Mouse (Mus musculus): ENCODE data around the gene Slco2a1. TPM values are rescaled to one million over a fixed set of nuclear protein-coding genes. Genes with fewer than 3 reads are reported as not detected.
A peak's percentile ranks its signal among the peaks of the same experiment; 100 is the strongest.
"Not testable (repeated sequence)": the region's sequence is repeated elsewhere in the genome, so short reads cannot be mapped to it uniquely, and the experiment has no call there.

Gene Slco2a1
- polyA plus RNA-seq, 1 experiment from 2014 or later = 0.54 TPM

- Histone ChIP-seq H3K36me3 (ENCODE audit: poor library complexity, severe bottlenecking) (no peaks in the 10 kb centered on the region), H3K27me3 (no peaks in the 10 kb centered on the region), H3K4me1 (0 out of 2 replicates have a peak, but pooled peaks cover 5% of the 10 kb centered on the region), H3K27ac (no peak overlapping the region), H3K4me3 (no peak overlapping the region), H3K4me2 (no peak overlapping the region), H3K9me3 (replicated peaks) (no peaks in the 10 kb centered on the region), H3K9ac (no peak overlapping the region)
- no peak for ATAC-seq
- 84% methylated on average over 3 of the region's 3 CpGs for WGBS
Observed at GRCm38 (mm10) chr9:103093681-103094080, 105.2 kb downstream of the Slco2a1 start.

GRCm38 (mm10) chr9:103108341-103108798, 119.9 kb downstream of the Slco2a1 start:
- H3K4me3 ChIP-seq = peak overlapping the region; percentile 44
- peaks cover 28% of the 10 kb centered on the region for H3K4me1 ChIP-seq
- not testable (repeated sequence) for H3K36me3 ChIP-seq (ENCODE audit: poor library complexity, severe bottlenecking); H3K9me3 ChIP-seq (replicated peaks); H3K9ac ChIP-seq; H3K27me3 ChIP-seq; H3K27ac ChIP-seq
- peak overlapping the region; percentile 56 for H3K4me2 ChIP-seq
- WGBS = 17% methylated on average over 7 of the region's 14 CpGs
- ATAC-seq = peak; percentile 68

- Histone ChIP-seq H3K4me1 (peaks cover 35% of the 10 kb centered on the region), H3K27me3 (peaks cover 9% of the 10 kb centered on the region), H3K9me3 (replicated peaks) (no peaks in the 10 kb centered on the region), H3K9ac (peak overlapping the region; percentile 60), H3K27ac (no peak overlapping the region), H3K4me2 (peak overlapping the region; percentile 71), H3K4me3 (peak overlapping the region; percentile 44), H3K36me3 (ENCODE audit: poor library complexity, severe bottlenecking) (no peaks in the 10 kb centered on the region)
- ATAC-seq = no peak
- 38% methylated on average over 18 of the region's 18 CpGs for WGBS
Observed at GRCm38 (mm10) chr9:103108943-103109670, 120.6 kb downstream of the Slco2a1 start.

- Histone ChIP-seq H3K4me2 (0 out of 2 replicates have a peak overlapping the region, but pooled peaks have one; percentile 71), H3K4me1 (peaks cover 44% of the 10 kb centered on the region), H3K4me3 (no peak overlapping the region), H3K27ac (no peak overlapping the region), H3K9me3 (replicated peaks) (no peaks in the 10 kb centered on the region), H3K36me3 (ENCODE audit: poor library complexity, severe bottlenecking) (peaks cover 1% of the 10 kb centered on the region; the same call in 1 of the 2 replicates), H3K27me3 (peaks cover 9% of the 10 kb centered on the region), H3K9ac (no peak overlapping the region)
- 80% methylated on average over 2 of the region's 2 CpGs for WGBS
- ATAC-seq = no peak
Observed at GRCm38 (mm10) chr9:103109911-103110310, 121.4 kb downstream of the Slco2a1 start.

GRCm38 (mm10) chr9:103110727-103111501, 122.4 kb downstream of the Slco2a1 start:
- H3K4me2 ChIP-seq = peak overlapping the region; percentile 94
- peaks cover 9% of the 10 kb centered on the region for H3K27me3 ChIP-seq
- no peak for ATAC-seq
- H3K27ac ChIP-seq = peak overlapping the region; percentile 92; the same call in 1 of the 2 replicates
- peaks cover 53% of the 10 kb centered on the region for H3K4me1 ChIP-seq
- 15% methylated on average over 18 of the region's 18 CpGs for WGBS
- peak overlapping the region; percentile 79 for H3K4me3 ChIP-seq
- peaks cover 2% of the 10 kb centered on the region; the same call in 1 of the 2 replicates for H3K36me3 ChIP-seq (ENCODE audit: poor library complexity, severe bottlenecking)
- no peaks in the 10 kb centered on the region for H3K9me3 ChIP-seq (replicated peaks)
- peak overlapping the region; percentile 88 for H3K9ac ChIP-seq

- peak within 1 kb of the TSS; percentile 79 for H3K4me3 ChIP-seq
- no peaks in the 10 kb centered on the region for H3K9me3 ChIP-seq (replicated peaks)
- ATAC-seq = peak; percentile 82
- peaks cover 61% of the 10 kb centered on the region for H3K4me1 ChIP-seq
- peaks cover 10% of the 10 kb centered on the region for H3K36me3 ChIP-seq (ENCODE audit: poor library complexity, severe bottlenecking)
- WGBS = under 1% methylated on average over 69 of the region's 81 CpGs
- H3K4me2 ChIP-seq = peak within 1 kb of the TSS; percentile 94
- H3K9ac ChIP-seq = peak within 1 kb of the TSS; percentile 88
- peaks cover 9% of the 10 kb centered on the region for H3K27me3 ChIP-seq
- peak within 1 kb of the TSS; percentile 92 for H3K27ac ChIP-seq
Observed at GRCm38 (mm10) chr9:103111621-103112470, 123.3 kb downstream of the Slco2a1 start, which contains the start of gene Rab6b. Rab6b (plus strand) TSS chr9:103111787.

GRCm38 (mm10) chr9:103112471-103113271, 124.2 kb downstream of the Slco2a1 start:
- Histone ChIP-seq H3K4me1 (peaks cover 69% of the 10 kb centered on the region), H3K27ac (peak overlapping the region; percentile 92)
- WGBS = under 1% methylated on average over 35 of the region's 35 CpGs

GRCm38 (mm10) chr9:103113351-103113750, 124.8 kb downstream of the Slco2a1 start:
- Histone ChIP-seq H3K36me3 (ENCODE audit: poor library complexity, severe bottlenecking) (peaks cover 16% of the 10 kb centered on the region), H3K4me2 (peak overlapping the region; percentile 94), H3K9ac (peak overlapping the region; percentile 88), H3K4me1 (peaks cover 74% of the 10 kb centered on the region), H3K9me3 (replicated peaks) (no peaks in the 10 kb centered on the region), H3K27ac (no peak overlapping the region), H3K4me3 (peak overlapping the region; percentile 79), H3K27me3 (peaks cover 9% of the 10 kb centered on the region)
- 25% methylated on average over 11 of the region's 11 CpGs for WGBS
- ATAC-seq = no peak

More at GRCm38 (mm10) chr9:103112471-103113271, 124.2 kb downstream of the Slco2a1 start:
- Histone ChIP-seq H3K36me3 (ENCODE audit: poor library complexity, severe bottlenecking) (peaks cover 16% of the 10 kb centered on the region), H3K9me3 (replicated peaks) (no peaks in the 10 kb centered on the region), H3K27me3 (peaks cover 9% of the 10 kb centered on the region), H3K4me3 (peak overlapping the region; percentile 79), H3K4me2 (peak overlapping the region; percentile 94), H3K9ac (peak overlapping the region; percentile 88)
- peak; percentile 54 for ATAC-seq

- peaks cover 16% of the 10 kb centered on the region for H3K36me3 ChIP-seq (ENCODE audit: poor library complexity, severe bottlenecking)
- no peak for ATAC-seq
- H3K27ac ChIP-seq = no peak overlapping the region
- no peak overlapping the region for H3K4me3 ChIP-seq
- H3K4me2 ChIP-seq = 0 out of 2 replicates have a peak overlapping the region, but pooled peaks have one; percentile 94
- no peaks in the 10 kb centered on the region for H3K9me3 ChIP-seq (replicated peaks)
- H3K9ac ChIP-seq = no peak overlapping the region
- peaks cover 9% of the 10 kb centered on the region for H3K27me3 ChIP-seq
- H3K4me1 ChIP-seq = peaks cover 70% of the 10 kb centered on the region
- 86% methylated on average over 8 of the region's 8 CpGs for WGBS
Observed at GRCm38 (mm10) chr9:103114326-103114725, 125.8 kb downstream of the Slco2a1 start.

GRCm38 (mm10) chr9:103114901-103115300, 126.4 kb downstream of the Slco2a1 start:
- 93% methylated on average over 13 of the region's 13 CpGs for WGBS
- H3K9ac ChIP-seq = no peak overlapping the region
- H3K4me2 ChIP-seq = no peak overlapping the region
- H3K4me3 ChIP-seq = no peak overlapping the region
- H3K27ac ChIP-seq = no peak overlapping the region
- no peak for ATAC-seq
- peaks cover 7% of the 10 kb centered on the region for H3K27me3 ChIP-seq
- H3K36me3 ChIP-seq (ENCODE audit: poor library complexity, severe bottlenecking) = peaks cover 16% of the 10 kb centered on the region
- no peaks in the 10 kb centered on the region for H3K9me3 ChIP-seq (replicated peaks)
- H3K4me1 ChIP-seq = peaks cover 64% of the 10 kb centered on the region

- Histone ChIP-seq H3K4me3 (no peak overlapping the region), H3K9me3 (replicated peaks) (no peaks in the 10 kb centered on the region), H3K36me3 (ENCODE audit: poor library complexity, severe bottlenecking) (peaks cover 18% of the 10 kb centered on the region), H3K4me1 (peaks cover 56% of the 10 kb centered on the region), H3K27ac (peak overlapping the region; percentile 0; the same call in 1 of the 2 replicates), H3K27me3 (no peaks in the 10 kb centered on the region), H3K9ac (no peak overlapping the region), H3K4me2 (no peak overlapping the region)
- 89% methylated on average over 4 of the region's 4 CpGs for WGBS
- no peak for ATAC-seq
Observed at GRCm38 (mm10) chr9:103116941-103117340, 128.4 kb downstream of the Slco2a1 start.
